Mouse (Mus musculus) heart, postnatal 4 days (tissue): ENCODE data around the gene Cntnap2. TPM values are rescaled to one million over a fixed set of nuclear protein-coding genes. Genes with fewer than 3 reads are reported as not detected.
"Not testable (repeated sequence)": the region's sequence is repeated elsewhere in the genome, so short reads cannot be mapped to it uniquely, and the experiment has no call there.

Experiments
- DNase-seq: peaks from one replicate; pipeline ENCODE4 v3.0.0; 2021
- total RNA-seq, 2 experiments: library from RNA; stranded (reverse); gene quantifications; 2 replicates each; pipeline ENCODE4 v1.2.3; 2021

Cntnap2 gene
- total RNA-seq, 2 experiments from 2014 or later, result 0.05 TPM

- DNase-seq, result no peak
Measured at GRCm38 (mm10) chr6:47004430-47004829, 1945.3 kb downstream of the Cntnap2 start.

GRCm38 (mm10) chr6:47012933-47013332, 1953.8 kb downstream of the Cntnap2 start:
- DNase-seq, result no peak

- peak; percentile 79 for DNase-seq
Measured at GRCm38 (mm10) chr6:47013535-47013934, 1954.4 kb downstream of the Cntnap2 start.

GRCm38 (mm10) chr6:47014886-47015586, 1955.9 kb downstream of the Cntnap2 start:
- DNase-seq, result no peak

DNA sequence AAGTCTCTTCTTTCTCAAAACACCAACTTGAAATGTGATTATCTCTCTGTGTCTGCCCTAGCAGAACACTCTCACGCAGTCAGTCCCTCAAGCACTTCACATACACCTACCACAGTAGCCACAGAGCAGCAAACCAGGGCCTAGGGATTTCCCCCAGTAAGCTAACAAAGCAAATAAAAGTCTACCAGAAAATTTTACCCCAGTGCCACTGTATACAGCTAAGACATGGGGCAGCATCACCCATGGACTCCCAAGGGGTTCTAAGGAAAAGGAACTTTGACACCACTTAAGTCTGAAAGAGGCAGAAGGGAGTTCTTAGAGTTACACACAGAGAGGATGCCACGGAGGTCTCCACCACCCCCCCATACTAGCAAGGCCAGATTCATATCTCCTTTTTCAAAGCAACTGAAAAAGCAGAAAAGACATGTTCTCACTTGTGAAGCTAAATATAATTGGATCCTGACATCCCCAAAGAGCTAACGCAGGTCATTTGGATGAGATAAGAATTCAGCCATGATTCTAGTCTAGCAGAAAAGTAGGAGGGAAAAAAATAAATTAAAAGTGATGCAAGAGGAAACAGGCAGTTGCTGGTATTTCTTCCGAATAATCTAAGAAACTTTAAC, 1967.0 kb downstream of the Cntnap2 start:
- DNase-seq, result no peak

DNA sequence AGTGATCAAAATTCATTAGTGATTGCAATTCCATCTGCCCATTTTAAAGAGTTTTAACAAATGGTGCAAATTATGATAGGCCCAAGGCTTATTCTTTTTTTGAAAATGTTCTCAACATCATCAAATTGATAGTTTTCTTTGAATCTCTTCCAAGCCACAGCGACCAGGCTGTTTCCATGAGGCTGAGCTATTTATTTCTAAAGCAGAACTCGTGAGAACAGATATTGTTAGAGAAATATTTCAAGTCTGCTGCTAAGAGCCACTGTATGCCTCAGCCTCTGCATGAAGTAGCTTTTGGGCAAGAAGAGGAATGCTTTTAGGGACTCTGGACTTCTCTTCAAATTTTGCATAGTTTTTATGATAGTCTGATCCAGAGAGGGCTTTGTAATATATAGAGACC, 1972.2 kb downstream of the Cntnap2 start:
- DNase-seq, result no peak

- no peak for DNase-seq
Measured at GRCm38 (mm10) chr6:47042602-47043001, 1983.4 kb downstream of the Cntnap2 start.

GRCm38 (mm10) chr6:47043586-47043985, 1984.4 kb downstream of the Cntnap2 start:
- no peak for DNase-seq

DNA sequence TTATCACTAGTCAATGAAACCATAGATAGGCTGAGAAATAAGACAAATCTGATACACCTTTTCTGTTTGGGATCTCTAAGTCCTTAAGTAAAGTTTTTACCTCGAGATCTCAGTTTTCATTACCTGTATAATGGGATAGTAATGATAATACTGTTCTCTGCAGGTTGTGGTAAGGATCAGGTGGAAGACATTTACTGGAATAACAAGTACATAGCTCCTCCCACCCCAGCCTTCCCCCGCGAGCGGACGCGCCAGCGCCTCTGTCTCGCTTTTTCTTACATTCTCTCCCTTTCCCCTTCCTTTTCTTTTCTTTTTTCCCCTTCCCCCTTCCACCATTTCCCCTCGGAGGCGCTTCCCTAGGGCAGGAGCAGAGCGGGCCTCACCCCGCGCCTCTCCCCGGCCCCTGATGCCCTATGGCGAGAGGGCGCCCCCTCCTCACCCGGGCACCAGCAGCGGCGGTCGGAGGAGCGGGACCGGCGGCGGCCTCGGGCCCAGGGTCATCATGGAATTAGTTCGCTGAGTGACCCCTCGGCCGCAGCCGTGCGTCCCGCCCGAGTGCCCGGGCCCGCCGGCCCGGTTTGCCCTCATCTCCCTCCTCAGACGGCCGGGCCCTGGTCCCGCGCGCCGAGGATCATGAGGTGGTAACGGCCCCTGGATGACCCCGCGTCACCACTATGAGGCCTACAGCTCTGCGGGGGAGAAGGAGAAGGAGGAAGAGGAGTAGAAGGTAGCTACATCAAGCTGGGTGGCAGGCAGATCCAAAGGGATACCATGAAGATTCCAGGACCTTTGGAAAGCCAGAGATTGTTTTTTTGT, 1985.4 kb downstream of the Cntnap2 start:
- no peak for DNase-seq

DNA sequence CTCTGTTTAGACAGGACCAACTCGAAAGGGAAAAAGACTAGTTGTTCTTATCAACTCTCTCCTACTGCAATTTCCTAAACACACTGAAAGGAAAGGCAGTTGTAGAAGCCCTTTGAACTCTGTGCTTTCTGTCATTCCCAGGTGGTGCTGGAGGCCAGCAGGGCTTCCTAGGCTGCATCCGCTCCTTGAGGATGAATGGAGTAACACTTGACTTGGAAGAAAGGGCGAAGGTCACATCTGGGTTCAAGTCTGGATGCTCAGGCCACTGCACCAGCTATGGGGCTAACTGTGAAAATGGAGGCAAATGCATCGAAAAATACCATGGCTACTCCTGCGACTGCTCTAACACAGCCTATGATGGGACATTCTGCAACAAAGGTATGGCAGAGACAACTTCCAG, 1989.9 kb downstream of the Cntnap2 start:
- no peak for DNase-seq

GRCm38 (mm10) chr6:47050319-47051222, 1991.4 kb downstream of the Cntnap2 start:
- DNase-seq, result no peak

DNA sequence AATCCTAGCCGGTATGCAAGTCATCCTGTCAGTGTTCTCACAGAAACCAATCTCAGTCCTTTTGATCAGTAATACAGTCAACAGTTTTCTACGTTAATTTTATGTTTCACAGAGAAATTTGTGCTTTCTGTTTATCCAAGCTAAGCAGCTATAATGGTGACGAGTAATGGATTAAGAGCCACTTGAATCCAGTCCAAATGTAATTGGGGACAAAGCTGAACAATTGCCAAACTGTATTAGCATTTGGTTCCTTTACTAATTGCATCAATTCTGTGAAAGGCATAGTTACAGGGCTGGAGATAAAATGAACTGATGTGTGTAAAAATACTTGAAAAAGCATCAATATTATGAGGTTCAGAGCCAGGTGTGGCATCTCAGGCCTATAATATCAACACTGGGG, 2002.2 kb downstream of the Cntnap2 start:
- DNase-seq, result no peak

DNA sequence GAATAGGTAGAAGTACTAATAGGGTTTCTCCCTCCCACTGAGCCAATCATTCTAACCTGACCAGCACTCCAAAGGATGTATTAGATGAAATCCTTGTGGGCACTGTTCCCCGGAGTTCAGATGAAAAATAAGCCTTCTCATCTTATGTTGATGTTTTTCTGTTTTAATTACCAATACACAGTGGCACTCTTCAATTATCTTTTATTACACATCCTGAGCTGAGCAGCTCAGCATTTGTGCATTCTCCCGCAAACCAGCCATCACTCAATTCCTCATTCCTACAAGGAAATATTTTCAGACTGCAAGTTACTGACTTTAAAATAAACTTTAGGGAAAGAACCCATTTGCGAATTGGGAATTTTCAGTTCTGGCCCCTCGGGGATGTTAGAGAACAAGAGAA, 2030.8 kb downstream of the Cntnap2 start:
- no peak for DNase-seq

DNA sequence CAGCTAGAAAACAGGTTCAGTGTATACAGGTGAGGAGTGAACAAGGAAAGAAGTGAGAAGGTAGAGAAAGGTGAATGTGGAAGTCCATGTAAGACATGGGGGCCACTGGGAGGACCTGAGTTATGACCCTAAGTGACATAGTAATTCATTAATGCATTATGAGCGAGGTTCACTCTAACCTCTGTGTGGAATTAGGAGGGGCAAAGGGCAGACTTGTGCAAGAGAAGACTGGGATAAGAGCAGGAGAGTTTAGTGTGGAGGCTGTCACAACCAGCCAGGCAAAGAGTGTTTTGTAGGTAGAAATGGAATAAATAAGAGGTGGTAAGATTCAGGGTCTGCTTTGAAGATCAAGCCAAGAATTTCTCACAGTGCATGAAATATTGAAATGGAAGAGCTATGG, 2045.8 kb downstream of the Cntnap2 start:
- no peak for DNase-seq

- DNase-seq, result no peak
Measured at GRCm38 (mm10) chr6:47109582-47110220, 2050.5 kb downstream of the Cntnap2 start.

- not testable (repeated sequence) for DNase-seq
Measured at GRCm38 (mm10) chr6:47134063-47134462, 2074.9 kb downstream of the Cntnap2 start.

- DNase-seq, result not testable (repeated sequence)
Measured at GRCm38 (mm10) chr6:47153018-47153417, 2093.9 kb downstream of the Cntnap2 start.

GRCm38 (mm10) chr6:47174580-47175294, 2115.6 kb downstream of the Cntnap2 start:
- not testable (repeated sequence) for DNase-seq

GRCm38 (mm10) chr6:47175356-47176156, 2116.4 kb downstream of the Cntnap2 start:
- not testable (repeated sequence) for DNase-seq

- not testable (repeated sequence) for DNase-seq
Measured at GRCm38 (mm10) chr6:47176157-47176555, 2117.0 kb downstream of the Cntnap2 start.
